Mouse (Mus musculus): ENCODE measurements around the gene Rock2.

Rock2 gene

DNA sequence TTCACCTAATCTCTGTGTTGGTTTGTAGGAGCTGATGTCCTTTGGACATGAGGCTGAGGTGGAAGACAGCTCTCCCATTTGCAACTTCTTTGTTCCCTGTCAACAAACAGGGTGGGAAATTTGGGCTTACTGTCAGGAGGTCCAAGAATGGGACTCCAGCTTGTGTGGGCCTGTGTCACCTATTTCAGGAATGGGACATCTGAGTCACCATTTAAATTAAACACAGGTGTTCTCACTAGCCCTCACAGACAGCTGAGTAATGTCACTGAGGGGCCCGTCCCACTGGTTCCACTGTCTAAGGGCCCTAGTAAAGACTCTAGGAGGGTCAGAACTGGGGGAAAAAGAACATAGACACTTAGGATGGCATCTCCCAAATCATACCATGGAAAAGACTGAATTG lies 22.7 kb upstream of the Rock2 start:
- no peak for DNase-seq (ENCODE audit: low read depth)

DNA sequence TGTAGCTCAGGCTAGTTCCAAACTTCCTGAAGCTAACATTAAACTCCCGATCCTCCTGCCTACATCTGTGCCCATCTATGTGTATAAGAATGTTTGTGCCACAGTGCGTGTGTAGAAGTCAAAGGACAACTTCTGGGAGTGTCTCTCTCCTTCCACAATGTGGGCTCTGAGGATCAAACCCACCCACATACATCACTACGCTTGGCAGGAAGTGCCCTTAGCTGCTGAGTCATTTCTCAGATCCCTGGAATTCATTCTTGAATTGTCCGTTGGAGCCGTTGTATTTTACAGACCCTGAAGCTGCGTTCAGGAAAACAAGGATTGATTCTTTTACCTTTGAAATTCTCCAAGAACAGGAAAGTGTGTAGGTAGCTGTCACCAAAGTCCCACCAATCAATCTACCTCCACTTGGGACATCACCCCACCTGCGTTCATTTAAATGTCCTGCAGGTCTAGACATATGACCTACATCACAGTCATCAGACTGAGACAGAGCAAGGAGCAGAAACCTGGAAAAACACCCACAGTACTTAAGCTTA lies 21.7 kb upstream of the Rock2 start:
- DNase-seq (ENCODE audit: low read depth) = no peak

DNA sequence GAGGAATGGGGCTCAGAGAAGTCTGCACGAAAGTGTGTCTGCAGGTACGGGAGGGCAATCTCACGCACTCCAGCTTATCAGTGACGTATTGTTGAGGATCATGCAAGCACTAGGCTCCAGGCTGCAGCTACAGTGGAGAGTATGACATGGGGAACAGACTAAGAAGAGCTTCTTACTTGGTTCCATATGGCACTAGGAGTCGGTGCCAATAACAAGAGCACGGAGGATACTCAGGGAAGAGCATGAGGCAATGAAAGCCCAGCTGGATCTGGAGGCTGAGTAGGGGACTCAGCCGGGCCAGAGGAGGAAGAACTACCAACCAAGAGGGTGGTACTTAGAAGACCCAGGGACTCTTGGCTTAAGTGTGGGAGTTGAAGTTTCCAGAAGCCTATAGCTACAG lies 21.1 kb upstream of the Rock2 start:
- no peak for DNase-seq (ENCODE audit: low read depth)

DNA sequence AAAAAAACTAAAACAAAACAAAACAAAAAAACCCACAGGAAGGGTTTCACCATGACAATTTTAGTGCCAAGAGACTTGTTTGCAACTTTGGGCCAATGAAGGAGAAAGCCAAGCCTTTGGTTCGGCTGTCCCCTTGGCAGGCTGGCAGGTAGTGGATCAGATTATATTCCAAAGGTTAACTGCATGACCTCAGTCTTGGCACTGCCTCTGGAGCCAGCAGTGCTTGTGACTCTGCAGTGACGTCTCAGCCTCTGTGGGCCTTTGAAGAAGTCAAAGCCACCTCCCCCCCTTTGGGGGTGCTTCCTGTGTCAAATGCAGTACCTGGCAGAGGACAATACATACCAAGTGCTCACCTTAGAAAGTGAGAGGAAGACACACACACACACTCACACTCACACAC lies 20.6 kb upstream of the Rock2 start:
- DNase-seq (ENCODE audit: low read depth) = no peak

DNA sequence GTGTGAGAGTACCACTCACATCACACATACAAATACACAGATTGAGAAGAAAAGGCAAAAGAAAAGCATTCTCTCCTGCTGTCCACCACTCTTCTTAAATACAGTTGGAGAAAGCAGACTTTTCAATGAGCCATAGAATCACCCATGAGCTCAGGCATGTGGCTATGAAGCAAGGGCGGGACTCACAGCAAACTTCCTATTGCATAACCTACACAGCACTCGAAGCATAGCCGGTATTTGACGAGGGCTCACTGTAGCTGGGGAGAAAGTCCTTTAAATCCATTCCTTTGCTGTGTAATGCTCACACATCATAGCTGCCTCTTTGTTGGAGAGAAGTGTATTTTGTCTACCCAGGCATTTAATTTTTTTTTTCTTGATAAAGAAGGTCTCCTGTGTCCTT lies 19.4 kb upstream of the Rock2 start:
- no peak for DNase-seq (ENCODE audit: low read depth)

DNA sequence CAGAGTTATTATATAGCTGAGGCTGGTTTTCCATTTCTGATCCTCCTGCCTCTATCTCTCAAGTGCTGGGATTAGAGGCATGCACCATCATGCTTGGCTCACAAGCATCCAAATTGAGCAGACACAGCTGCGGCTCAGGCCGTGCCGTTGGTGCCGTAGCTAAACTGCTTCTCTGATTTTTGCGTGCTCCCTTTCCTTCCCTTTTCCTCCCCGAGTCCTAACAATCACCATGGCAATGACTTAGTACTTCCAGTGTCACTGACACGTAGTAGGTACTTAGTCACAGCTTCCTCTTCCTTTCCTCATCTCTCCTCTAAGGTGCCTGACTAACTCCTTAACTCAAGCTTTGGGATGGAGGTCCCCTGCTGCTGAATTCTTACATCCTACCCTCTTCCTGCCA lies 19.0 kb upstream of the Rock2 start:
- DNase-seq (ENCODE audit: low read depth) = no peak

DNA sequence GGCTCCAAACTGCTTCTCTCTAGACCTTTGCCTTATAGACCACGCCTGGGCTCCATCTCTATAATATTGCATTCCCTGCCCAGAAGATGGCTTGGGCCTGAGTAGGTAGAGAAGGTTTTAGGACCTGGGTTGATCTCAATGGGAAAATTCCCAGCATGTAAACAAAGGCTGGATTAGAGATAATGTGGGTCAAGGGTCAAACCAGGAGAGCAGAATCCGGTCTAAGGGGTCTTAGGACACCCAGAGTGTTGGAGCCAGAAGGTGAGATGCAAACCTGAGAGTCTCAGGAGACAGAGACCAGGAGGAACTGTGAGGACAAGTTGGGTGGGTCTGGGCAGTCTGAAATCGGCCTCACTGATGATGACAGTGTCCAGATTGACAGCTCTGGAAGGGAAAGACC lies 18.0 kb upstream of the Rock2 start:
- DNase-seq (ENCODE audit: low read depth) = no peak

DNA sequence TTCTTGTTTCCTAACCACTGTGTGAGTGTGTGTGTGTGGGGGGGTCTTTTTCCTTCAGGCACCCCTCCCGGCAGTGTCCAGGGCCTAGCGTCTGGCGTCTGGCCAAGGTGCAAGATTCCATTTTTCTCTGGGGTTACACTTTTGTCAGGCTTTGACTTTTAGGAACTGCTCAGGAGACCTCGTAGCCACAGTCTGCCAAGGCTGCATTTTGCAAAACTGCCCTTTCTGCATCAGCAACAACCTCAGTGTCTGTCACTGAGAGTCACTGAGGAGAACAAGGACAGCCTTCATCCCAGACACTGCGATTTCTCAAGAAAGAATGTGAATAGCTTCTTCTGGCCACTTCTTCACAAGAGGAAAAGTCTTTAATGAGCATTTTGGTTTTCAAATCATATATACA lies 17.6 kb upstream of the Rock2 start:
- no peak for DNase-seq (ENCODE audit: low read depth)

DNA sequence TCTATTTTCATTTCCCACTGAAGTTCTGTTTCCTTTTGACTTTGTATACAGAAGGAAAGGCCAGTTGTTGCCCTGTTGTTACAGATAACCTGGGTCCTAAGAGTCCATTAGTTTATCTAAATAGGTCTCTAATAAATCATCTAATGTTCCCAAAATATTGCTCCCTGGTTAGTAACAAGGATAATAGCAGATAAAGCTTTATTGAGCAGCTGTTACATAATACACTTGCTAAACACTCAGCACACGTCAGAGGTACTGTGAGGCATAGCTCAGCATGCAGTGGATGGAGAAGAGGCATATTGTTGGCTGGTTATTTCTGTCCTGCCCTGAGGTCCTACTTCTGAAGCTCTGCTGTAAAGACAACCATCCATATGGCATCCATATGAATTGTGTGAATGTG lies 17.0 kb upstream of the Rock2 start:
- no peak for DNase-seq (ENCODE audit: low read depth)

DNA sequence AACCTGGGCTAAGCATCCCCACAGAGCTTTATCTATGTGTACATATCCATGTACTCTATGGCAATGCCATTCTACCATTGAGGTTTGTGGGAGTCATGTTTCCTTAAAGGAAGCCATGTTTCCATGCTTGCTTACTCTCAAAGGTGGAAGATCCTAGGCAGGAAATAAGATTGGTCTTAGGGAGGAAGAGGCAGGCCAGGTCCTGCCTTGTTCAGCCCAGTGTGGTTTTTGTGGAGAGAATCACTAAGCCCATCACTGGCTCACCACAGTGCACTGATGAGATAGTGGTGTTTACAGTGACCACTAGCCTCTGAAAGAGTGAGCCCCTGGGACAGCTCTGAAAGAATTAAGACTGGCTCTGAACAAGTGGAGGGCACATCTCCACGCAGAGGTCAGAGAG lies 15.3 kb upstream of the Rock2 start:
- DNase-seq (ENCODE audit: low read depth) = no peak

DNA sequence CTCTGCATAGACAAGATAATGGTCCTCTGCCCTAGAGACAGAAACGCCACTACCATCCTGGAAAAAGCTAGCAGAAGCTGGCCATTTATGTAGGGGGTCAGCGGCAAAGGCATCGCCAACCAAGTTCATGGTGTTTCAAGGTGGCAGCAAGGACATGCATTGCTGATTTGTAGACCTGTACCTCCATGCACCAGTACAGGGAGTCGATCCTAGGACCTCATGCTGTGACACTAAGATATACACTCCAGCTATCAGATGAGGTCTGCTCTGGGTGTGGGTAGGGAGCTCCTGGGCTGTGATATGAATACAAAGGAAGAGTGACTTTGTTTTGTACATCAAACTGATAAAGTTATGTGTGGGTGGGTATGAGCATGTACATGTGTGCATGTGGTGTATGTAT lies 14.6 kb upstream of the Rock2 start:
- DNase-seq (ENCODE audit: low read depth) = no peak

DNA sequence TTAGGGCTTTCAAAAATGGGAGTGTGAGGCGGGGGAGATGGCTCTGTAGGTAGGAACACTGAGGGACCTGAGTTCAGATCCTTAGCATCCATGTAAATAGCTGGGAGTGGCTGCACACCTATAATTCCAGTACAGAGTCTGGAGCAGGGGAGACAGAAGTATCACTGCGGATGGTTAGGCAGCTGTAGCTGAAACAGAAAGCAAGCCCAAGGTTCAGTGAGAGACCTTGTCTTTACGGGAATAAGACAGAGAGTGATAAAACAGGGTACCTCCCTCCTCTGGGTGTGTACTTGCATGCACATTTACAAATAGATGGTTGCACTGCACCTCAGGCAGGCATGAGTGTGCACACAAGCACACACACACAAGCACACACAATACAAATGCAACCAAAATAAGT lies 12.3 kb upstream of the Rock2 start:
- DNase-seq (ENCODE audit: low read depth) = no peak

DNA sequence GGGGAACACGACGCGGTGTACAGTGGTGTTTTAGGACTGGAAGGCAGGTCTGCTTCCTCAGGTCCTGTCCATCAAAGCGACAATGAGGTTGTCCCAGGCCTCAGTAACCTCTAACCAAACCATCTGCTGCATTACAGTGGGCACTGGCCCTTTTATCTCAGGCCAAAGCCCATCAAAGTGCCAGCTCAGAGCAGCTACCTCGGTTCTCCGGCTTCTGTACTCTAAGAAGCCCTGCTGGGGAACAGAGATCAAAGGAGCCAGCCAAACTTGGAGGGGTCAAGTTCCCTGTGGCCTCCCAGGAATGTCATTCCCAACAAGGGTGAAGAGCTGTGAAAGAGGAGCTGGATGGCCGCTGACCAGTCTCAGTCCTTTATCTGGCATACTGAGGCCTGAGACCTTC lies 11.6 kb upstream of the Rock2 start:
- no peak for DNase-seq (ENCODE audit: low read depth)

DNA sequence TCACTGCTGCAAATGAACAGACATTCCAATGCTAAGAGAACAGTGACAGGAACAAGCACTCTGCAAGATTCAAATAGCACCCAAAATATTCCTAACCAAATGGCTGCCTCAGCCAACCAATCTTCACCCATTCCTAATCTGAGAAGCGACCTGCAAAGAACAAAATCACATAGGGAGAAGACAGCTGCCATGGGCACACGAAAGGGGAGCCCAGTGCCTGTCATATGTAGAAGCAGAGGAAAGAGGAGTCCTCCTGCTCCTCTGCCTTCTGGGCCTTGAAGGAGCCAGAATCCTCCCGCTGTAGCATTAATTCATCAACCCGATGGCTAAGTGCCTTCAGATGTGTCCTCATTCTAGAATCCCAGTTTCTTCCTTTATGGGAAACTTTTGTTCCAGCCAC lies 10.2 kb upstream of the Rock2 start:
- no peak for DNase-seq (ENCODE audit: low read depth)

DNA sequence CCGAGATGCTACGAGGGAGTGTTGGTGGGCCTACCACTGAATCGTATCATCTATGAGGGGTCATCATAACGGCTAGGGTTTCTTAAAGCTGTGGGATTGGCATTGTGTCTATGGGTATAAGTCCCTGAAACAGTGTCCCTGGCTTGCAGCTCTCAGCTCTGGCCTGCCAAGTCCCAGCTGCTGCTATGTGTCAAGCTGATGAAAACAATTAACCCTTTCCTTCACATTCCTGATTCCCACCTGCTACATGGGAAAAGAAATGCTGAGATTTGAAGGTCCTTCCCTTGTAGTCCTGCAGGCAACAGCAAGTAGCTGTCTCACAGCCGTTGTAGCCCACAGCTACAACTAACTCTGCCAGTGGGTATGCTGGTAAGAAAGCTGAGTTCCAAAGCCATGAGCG lies 8.3 kb upstream of the Rock2 start:
- DNase-seq (ENCODE audit: low read depth) = no peak

DNA sequence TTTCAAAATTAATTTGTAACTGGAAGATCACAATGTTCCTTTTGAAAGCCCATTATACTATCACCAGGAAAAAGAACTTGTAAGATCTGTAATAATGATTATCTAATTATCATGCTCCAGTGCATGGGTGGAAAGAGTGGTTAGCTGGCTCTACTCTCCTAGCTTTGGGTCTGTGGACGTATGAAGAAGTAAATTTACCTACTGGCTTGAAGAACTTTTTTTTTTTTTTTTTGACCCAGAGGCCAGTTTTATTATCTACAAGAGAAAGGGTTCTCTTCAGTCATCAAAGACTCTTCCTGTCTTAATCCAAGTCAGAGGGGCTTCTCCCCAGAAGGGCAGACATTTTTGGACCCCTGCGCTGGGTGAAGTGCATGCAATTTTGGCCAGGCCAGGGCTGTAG lies 1.7 kb upstream of the Rock2 start:
- DNase-seq (ENCODE audit: low read depth) = no peak

DNA sequence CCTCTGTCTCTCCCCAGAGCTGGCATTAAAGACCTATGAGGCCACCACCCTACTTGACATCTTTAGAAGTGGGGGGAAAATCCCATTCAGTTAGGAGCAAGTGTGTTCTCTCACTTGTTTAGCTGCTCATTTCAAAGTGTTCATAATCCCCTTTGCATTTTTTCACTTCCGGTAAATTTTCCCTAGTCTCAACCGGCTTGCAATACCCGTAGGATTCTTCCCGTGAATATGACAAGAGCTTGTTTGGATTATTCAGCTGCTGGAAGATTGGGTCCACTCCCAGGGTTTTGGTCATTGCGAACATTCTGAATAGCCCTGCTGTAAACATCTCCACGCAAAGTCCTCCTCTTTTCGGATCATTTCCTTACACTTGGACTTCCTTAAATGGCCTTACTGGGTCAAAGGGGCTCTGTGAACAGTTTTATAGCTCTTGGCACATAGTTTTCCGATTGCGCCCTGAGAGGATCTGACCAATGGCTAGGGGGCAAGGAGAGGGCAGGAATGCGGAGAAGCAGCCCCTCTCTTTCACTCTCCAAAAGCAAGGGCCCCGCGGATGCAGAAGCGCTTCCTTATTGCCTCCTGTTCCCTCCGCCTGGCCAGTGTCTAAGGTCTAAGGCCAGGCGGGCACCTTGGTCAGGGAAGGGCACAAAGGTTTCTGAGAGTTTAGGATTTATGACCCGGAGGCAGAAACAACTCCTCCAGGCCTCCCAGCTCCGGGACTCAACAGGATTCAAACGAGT lies 869 bp upstream of the Rock2 start:
- no peak for DNase-seq (ENCODE audit: low read depth)

DNA sequence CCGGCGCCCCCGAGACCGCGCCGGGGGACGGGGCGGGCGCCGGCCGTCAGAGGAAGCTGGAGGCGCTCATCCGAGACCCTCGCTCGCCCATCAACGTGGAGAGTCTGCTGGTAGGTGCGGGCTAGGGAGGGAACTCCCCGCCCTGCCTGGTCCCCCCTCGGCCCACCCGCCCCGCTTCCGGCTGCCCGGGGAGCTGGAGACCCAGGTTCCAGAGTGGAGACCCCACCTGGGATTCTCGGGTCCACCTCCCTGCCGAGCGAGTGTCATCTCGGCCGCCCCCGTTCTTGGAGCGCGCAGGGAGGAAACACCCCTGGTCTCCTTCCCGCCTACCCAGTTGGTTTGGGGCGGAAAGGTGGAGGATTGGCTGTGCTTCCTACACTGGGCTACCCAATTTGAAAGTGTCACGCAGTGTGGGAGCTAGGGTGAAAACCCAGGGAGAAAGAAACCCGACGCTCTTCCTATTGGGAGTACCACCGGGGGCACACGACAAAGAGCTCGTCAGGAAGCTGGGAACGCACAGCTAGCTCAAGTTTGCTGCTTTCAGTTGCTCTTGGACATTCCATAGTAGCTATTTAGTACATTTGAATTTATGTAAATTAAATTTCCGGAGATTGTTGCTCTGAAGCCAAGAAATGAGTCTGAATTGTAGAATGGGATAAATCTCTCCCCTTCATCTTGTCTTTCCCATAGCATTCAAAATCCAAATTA lies 680 bp downstream of the Rock2 start:
- no peak for DNase-seq (ENCODE audit: low read depth)

DNA sequence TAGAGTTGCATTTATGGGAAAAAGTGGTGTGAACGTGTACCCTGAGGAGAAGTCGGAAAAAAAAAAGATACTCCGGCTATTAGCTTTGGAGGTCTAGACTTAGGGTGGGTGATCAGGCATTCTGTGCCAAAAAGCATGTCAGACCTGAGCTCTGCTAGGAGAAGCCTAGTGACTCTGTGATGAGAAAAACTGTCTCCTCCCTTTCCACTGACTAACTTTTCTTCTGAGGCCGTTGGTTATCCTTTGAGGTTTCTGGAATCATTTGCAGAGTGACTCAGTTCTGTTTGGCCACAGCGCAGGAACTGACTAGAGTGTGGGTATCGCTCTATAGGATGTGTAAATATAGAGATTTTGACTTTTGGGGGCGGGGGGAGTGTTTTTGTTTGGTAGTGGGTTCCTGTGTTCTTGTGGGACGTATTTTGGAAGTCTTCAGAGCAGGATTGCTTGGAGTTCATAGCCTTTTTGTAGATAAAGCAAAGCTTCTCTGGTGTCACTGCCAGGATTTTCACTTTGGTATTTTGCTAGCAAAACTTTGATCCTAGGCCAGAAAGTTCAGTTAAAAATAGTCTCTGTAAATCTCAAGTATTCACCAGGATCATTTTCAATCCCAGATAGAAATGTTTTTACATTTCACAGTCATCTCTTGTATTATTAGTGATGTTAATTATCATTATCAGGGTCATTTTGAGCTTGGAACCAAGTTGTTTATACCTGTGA lies 1.5 kb downstream of the Rock2 start:
- DNase-seq (ENCODE audit: low read depth) = no peak

DNA sequence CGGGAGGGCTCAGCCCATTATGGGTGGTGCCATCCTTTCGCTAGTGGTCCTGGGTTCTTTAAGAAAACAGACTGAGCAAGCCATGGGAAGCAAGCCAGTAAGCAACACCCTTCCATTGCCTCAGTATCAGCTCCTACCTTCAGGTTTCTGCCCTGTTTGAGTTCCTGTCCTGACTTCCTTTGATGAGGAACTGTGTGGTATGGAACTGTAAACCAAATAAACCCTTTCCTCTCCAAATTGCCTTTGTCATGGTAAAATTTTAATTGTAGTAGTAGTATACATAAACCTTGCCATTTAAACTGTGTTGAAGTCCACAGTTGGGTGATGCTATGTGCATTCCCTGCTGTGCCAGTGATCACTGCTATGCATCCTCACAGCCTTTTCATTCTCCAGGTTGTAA lies 2.5 kb downstream of the Rock2 start:
- no peak for DNase-seq (ENCODE audit: low read depth)

DNA sequence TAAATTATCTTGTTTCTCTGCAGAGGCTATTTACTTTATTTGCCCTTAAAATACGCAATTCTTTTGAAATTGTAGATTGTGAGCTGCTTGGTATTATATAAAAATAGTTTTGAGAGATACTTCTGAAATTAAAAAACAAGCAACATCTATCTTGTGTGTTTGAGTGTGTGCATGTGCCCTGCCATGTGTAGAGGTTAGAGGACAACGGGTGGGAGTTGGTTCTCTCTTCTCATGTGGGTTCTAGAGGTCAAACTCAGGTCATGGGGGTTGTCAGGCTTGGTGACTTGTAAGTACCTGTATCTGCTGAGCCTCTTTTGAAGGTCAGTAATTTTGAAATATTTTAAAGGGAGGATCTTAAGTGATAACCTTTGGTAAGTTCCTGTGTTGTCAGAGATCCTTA lies 3.5 kb downstream of the Rock2 start:
- DNase-seq (ENCODE audit: low read depth) = no peak

DNA sequence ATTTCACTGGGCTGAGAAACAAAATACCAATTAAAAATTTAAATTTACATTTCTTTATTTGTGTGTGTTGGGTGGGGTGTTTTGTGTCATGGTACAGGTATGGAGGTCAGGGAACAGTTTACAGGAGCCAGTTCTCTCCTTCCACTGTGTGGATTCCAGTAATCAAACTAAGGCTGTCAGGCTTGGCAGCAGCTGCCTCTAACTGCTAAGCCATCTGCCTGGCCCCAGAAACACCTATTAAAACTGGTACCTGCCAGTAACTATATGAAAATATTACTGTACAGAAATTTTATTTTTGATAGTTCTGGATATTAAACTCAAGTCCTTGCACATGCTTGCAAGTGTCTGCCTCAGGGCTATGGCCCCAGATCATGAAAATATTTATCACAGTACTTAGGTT lies 4.1 kb downstream of the Rock2 start:
- no peak for DNase-seq (ENCODE audit: low read depth)

DNA sequence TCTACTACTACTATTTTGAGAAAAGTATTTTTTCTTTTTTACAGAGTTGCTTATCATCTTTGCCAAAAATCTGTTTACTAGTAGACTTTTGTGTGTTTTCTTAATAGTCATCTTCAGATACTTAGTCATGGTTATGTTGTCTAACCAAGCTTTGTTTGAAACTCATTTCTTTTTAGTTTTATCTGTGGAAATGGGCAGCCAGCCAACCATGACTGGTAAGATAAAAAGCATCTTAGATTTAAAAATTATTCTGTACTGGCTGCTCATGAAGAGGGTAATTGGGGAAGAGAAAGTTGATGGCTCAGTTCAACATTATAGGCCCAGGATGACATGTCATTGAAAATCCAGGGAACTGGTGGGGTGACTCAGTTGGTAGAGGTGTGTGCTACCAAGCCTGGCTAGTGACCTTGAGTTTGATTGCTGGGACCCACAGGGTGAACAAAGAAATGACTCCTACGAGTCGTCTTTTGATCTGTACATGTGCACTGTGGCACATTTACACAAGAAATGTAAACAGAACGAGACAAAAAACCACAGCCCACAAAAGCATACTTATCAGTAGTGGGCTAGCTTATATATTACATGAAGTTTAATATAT lies 6.0 kb downstream of the Rock2 start:
- DNase-seq (ENCODE audit: low read depth) = no peak

Data from c-Kit-positive CD71-negative TER-119-negative erythroid progenitor cells, embryonic 14.5 days (primary cell).